Mouse (Mus musculus) gonadal fat pad, adult 2 months (tissue): ENCODE measurements around the gene Fzd5. TPM values are rescaled to one million over a fixed set of nuclear protein-coding genes. Genes with fewer than 3 reads are reported as not detected.

Experiments used
- DNase-seq: peaks from one replicate; pipeline ENCODE4 v3.0.0-alpha.2; 2012; ENCODE audit warnings: low read depth
- polyA plus RNA-seq: library from polyadenylated mRNA; depleted of rRNA; stranded (reverse); fragments of >200 nt; gene quantifications from 2 replicates; pipeline ENCODE4 v1.2.3, GENCODE M21; 2012; rRNA removed

Gene Fzd5
- polyA plus RNA-seq, 1 experiment: 12.9 TPM

- no peak for DNase-seq
Observed at GRCm38 (mm10) chr1:64684440-64684839, 53.1 kb downstream of the Fzd5 start.

DNA sequence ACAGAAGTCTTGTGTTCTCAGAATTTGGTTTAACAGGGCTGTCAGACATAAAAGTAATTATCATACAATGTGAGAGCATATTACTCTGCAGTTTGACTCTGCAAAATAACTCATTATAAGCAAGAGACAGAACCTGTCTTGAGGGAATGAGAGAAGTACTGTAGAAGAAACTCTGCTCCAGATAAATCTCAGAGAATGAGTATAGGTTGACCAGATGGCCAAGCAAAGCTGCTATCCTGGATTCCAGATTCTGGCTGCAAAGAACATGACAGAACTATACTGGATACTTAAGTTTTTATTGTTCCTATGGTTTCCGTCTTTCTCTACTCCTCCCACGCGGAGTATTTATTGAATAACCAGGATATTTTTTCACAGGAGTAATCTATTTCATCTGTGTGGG is 54.5 kb downstream of the Fzd5 start:
- no peak for DNase-seq

DNA sequence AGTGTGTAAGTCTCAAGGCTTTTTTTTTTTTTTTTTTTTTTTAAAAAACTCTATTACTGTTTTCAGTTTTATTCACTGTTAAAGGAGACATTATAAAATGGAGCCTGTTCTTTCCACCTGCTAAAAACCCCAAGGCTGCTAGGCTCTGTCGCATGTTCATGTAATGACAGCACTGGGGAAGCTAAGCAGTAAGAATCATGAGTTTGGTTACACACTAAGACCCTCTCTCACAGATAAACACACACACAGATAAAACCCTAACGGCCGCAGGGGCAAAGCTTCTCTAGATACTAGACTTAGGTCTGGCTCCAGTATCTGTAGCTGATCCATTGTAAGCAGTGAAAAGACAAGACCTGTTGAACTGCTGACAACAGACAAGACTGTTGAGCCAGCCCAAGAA is 56.1 kb downstream of the Fzd5 start:
- DNase-seq: no peak

Other genes starting within 250 kb of the Fzd5 start
- 11.4 and 14.6 TPM in 2 replicates for gene Creb1, start 205.1 kb downstream of the Fzd5 start, polyA plus RNA-seq
- gene Mettl21a, start 120.5 kb downstream of the Fzd5 start, polyA plus RNA-seq: 18.2 and 19.5 TPM in 2 replicates
- gene Ccnyl1, start 47.3 kb downstream of the Fzd5 start, polyA plus RNA-seq: 19.5 and 20.4 TPM in 2 replicates
- gene Plekhm3, start 219.1 kb upstream of the Fzd5 start, polyA plus RNA-seq: 5.1 and 5.5 TPM in 2 replicates